Mouse (Mus musculus): ENCODE results near the gene Ncor1. TPM values are rescaled to one million over a fixed set of nuclear protein-coding genes. Genes with fewer than 3 reads are reported as not detected.
A peak's percentile ranks its signal among the peaks of the same experiment; 100 is the strongest.

Gene Ncor1
- total RNA-seq, 2 experiments from 2014 or later = 300 to 303 TPM

- TF ChIP-seq CTCF (conservative IDR thresholded peaks at IDR 0.05) = no peak
- H3K4me3 ChIP-seq = peak overlapping the region; percentile 97
- peak overlapping the region; percentile 90 for H3K27ac ChIP-seq
- DNase-seq (ENCODE audit: low spot score in 2 of 2) = no peak
Observed at GRCm38 (mm10) chr11:62456021-62456482, 2.3 kb downstream of the Ncor1 start.

DNA sequence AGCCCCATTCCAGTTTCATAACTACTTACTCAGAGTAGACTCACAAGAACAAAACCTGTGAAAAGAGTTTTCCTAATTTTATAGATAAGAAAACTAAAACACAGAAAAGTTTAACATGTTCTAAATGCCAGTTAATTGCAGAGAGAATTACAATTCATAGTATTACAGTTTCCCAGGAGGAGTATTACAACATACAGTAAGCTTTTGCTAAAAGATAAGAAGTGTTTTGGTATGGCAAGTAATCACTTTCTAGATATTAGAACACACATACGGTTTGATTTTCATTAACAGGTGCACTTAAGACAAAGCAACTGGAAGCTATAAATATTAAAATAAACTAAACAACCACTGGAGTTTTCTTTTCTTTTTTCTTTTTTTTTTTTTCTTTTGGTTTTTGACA is 3.1 kb downstream of the Ncor1 start:
- TF ChIP-seq CTCF (conservative IDR thresholded peaks at IDR 0.05) = no peak
- no peak for DNase-seq (ENCODE audit: low spot score in 2 of 2)
- Histone ChIP-seq H3K27ac (no peak overlapping the region), H3K4me3 (peak overlapping the region; percentile 97; the same call in 1 of the 2 replicates)

DNA sequence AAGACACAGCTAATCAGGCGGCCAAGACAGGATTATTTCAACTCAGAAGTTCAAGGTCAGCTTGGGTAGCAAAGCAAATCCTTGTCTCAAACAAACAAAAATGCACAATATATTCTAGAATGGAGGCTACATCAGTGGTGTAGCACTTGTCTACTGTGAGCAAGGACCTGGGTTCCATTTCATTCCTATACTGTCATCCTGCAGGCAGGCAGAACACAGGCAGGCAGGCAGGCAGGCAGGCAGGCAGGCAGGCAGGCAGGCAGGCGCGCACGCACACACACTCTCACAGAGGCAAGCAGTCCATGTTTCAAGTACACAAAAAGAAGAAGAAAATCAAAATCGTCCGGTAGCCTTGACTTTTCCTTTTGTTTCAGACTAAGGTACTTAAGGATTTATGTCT is 9.4 kb downstream of the Ncor1 start:
- Histone ChIP-seq H3K4me3 (no peak overlapping the region), H3K27ac (no peak overlapping the region)
- TF ChIP-seq CTCF (conservative IDR thresholded peaks at IDR 0.05) = no peak
- DNase-seq (ENCODE audit: low spot score in 2 of 2) = no peak

- H3K27ac ChIP-seq = no peak overlapping the region
- no peak overlapping the region for H3K4me3 ChIP-seq
- TF ChIP-seq CTCF (conservative IDR thresholded peaks at IDR 0.05) = no peak
- no peak for DNase-seq (ENCODE audit: low spot score in 2 of 2)
Observed at GRCm38 (mm10) chr11:62445799-62446198, 12.5 kb downstream of the Ncor1 start.

- Histone ChIP-seq H3K4me3 (no peak overlapping the region), H3K27ac (no peak overlapping the region)
- DNase-seq (ENCODE audit: low spot score in 2 of 2) = no peak
- no peak for TF ChIP-seq CTCF (conservative IDR thresholded peaks at IDR 0.05)
Observed at GRCm38 (mm10) chr11:62440670-62441315, 17.5 kb downstream of the Ncor1 start.

GRCm38 (mm10) chr11:62432211-62432610 is 26.1 kb downstream of the Ncor1 start:
- Histone ChIP-seq H3K27ac (peak overlapping the region; percentile 87), H3K4me3 (no peak overlapping the region)
- DNase-seq (ENCODE audit: low spot score in 2 of 2) = no peak
- TF ChIP-seq CTCF (conservative IDR thresholded peaks at IDR 0.05) = no peak

- Histone ChIP-seq H3K4me3 (no peak overlapping the region), H3K27ac (no peak overlapping the region)
- DNase-seq (ENCODE audit: low spot score in 2 of 2) = no peak
- TF ChIP-seq CTCF (conservative IDR thresholded peaks at IDR 0.05) = peak; percentile 64
Observed at GRCm38 (mm10) chr11:62427105-62427504, 31.2 kb downstream of the Ncor1 start.

DNA sequence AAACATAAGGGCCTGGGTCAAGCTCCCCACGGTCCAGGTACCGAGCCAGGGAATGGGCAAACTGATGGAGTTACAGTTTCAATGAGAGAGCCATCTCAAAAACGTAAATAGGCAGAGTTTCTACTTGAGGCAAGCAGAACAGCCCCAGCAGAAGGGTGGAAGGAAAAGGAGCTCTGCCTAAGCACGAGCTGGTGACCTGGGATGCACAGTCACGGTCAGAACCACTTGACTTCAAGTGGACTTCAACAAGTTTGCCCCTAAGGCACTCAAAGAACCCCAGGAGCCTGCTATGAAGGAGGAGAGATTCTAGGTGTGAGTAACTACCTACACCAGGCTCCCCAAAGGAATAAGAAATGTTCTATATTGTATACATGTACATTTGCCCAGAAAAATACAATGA is 32.1 kb downstream of the Ncor1 start:
- Histone ChIP-seq H3K27ac (no peak overlapping the region), H3K4me3 (no peak overlapping the region)
- no peak for TF ChIP-seq CTCF (conservative IDR thresholded peaks at IDR 0.05)
- DNase-seq (ENCODE audit: low spot score in 2 of 2) = no peak

- Histone ChIP-seq H3K27ac (0 out of 2 replicates have a peak overlapping the region, but pooled peaks have one; percentile 1), H3K4me3 (no peak overlapping the region)
- no peak for DNase-seq (ENCODE audit: low spot score in 2 of 2)
- TF ChIP-seq CTCF (conservative IDR thresholded peaks at IDR 0.05) = peak; percentile 65
Observed at GRCm38 (mm10) chr11:62424525-62424924, 33.8 kb downstream of the Ncor1 start.

- no peak for TF ChIP-seq CTCF (conservative IDR thresholded peaks at IDR 0.05)
- Histone ChIP-seq H3K4me3 (no peak overlapping the region), H3K27ac (no peak overlapping the region)
- no peak for DNase-seq (ENCODE audit: low spot score in 2 of 2)
Observed at GRCm38 (mm10) chr11:62415026-62415425, 43.3 kb downstream of the Ncor1 start.

- TF ChIP-seq CTCF (conservative IDR thresholded peaks at IDR 0.05) = no peak
- no peak for DNase-seq (ENCODE audit: low spot score in 2 of 2)
- peak overlapping the region; percentile 60; the same call in 1 of the 2 replicates for H3K27ac ChIP-seq
- H3K4me3 ChIP-seq = no peak overlapping the region
Observed at GRCm38 (mm10) chr11:62409611-62410010, 48.7 kb downstream of the Ncor1 start.

- Histone ChIP-seq H3K27ac (peak overlapping the region; percentile 60; the same call in 1 of the 2 replicates), H3K4me3 (no peak overlapping the region)
- no peak for TF ChIP-seq CTCF (conservative IDR thresholded peaks at IDR 0.05)
- peak in 1 of 2 experiments; percentile 26 for DNase-seq (ENCODE audit: low spot score in 2 of 2)
Observed at GRCm38 (mm10) chr11:62408848-62409247, 49.5 kb downstream of the Ncor1 start.

- Histone ChIP-seq H3K4me3 (no peak overlapping the region), H3K27ac (no peak overlapping the region)
- peak in 1 of 2 experiments; percentile 28 for DNase-seq (ENCODE audit: low spot score in 2 of 2)
- peak; percentile 76 for TF ChIP-seq CTCF (conservative IDR thresholded peaks at IDR 0.05)
Observed at GRCm38 (mm10) chr11:62396405-62396804, 61.9 kb downstream of the Ncor1 start.

- DNase-seq (ENCODE audit: low spot score in 2 of 2) = no peak
- no peak for TF ChIP-seq CTCF (conservative IDR thresholded peaks at IDR 0.05)
- H3K27ac ChIP-seq = no peak overlapping the region
- no peak overlapping the region for H3K4me3 ChIP-seq
Observed at GRCm38 (mm10) chr11:62388331-62388679, 70.0 kb downstream of the Ncor1 start.

Data from layer of hippocampus, adult 2 months (tissue).